Mouse (Mus musculus): ENCODE measurements around the gene Trpm3. TPM values are rescaled to one million over a fixed set of nuclear protein-coding genes. Genes with fewer than 3 reads are reported as not detected.

Trpm3 gene
- polyA plus RNA-seq (2012; rRNA removed), result 0.67 and 1.2 TPM in 2 replicates

- H3K27me3 ChIP-seq (ENCODE audit: control insufficient read depth, insufficient read depth, low read length), result no peaks in the 10 kb centered on the region
- no peaks in the 10 kb centered on the region for H3K36me3 ChIP-seq (ENCODE audit: control insufficient read depth, insufficient read depth, low read length)
- H3K4me1 ChIP-seq (ENCODE audit: control insufficient read depth, insufficient read depth, low read length), result no peaks in the 10 kb centered on the region
- no peak within 1 kb of the TSS for H3K4me3 ChIP-seq (ENCODE audit: control insufficient read depth, low read depth, low read length)
- TF ChIP-seq CTCF (IDR thresholded peaks at IDR 0.05; ENCODE audit: control insufficient read depth, insufficient read depth, insufficient replicate concordance, low read depth, low read length), result no peak
- no peak for TF ChIP-seq POLR2A (IDR thresholded peaks at IDR 0.05; ENCODE audit: control insufficient read depth, low read depth, low read length)
- no peak within 1 kb of the TSS for H3K27ac ChIP-seq (ENCODE audit: control insufficient read depth, insufficient read depth, low read depth, low read length)
These were observed at the start of gene Trpm3 for GRCm38 (mm10) chr19:22138590-22139421. Gene Trpm3, plus strand, starts transcription at chr19:22139046.

- Histone ChIP-seq H3K27me3 (ENCODE audit: control insufficient read depth, insufficient read depth, low read length) (no peaks in the 10 kb centered on the region), H3K36me3 (ENCODE audit: control insufficient read depth, insufficient read depth, low read length) (no peaks in the 10 kb centered on the region), H3K27ac (ENCODE audit: control insufficient read depth, insufficient read depth, low read depth, low read length) (no peak overlapping the region), H3K4me1 (ENCODE audit: control insufficient read depth, insufficient read depth, low read length) (peaks cover 2% of the 10 kb centered on the region), H3K4me3 (ENCODE audit: control insufficient read depth, low read depth, low read length) (no peak overlapping the region)
- no peak for TF ChIP-seq CTCF (IDR thresholded peaks at IDR 0.05; ENCODE audit: control insufficient read depth, insufficient read depth, insufficient replicate concordance, low read depth, low read length)
- no peak for TF ChIP-seq POLR2A (IDR thresholded peaks at IDR 0.05; ENCODE audit: control insufficient read depth, low read depth, low read length)
These were observed 38.3 kb upstream of the Trpm3 start for GRCm38 (mm10) chr19:22100582-22100981.

- no peaks in the 10 kb centered on the region for H3K36me3 ChIP-seq (ENCODE audit: control insufficient read depth, insufficient read depth, low read length)
- H3K27ac ChIP-seq (ENCODE audit: control insufficient read depth, insufficient read depth, low read depth, low read length), result no peak overlapping the region
- no peak for TF ChIP-seq CTCF (IDR thresholded peaks at IDR 0.05; ENCODE audit: control insufficient read depth, insufficient read depth, insufficient replicate concordance, low read depth, low read length)
- TF ChIP-seq POLR2A (IDR thresholded peaks at IDR 0.05; ENCODE audit: control insufficient read depth, low read depth, low read length), result no peak
- H3K4me1 ChIP-seq (ENCODE audit: control insufficient read depth, insufficient read depth, low read length), result peaks cover 2% of the 10 kb centered on the region
- no peaks in the 10 kb centered on the region for H3K27me3 ChIP-seq (ENCODE audit: control insufficient read depth, insufficient read depth, low read length)
- H3K4me3 ChIP-seq (ENCODE audit: control insufficient read depth, low read depth, low read length), result no peak overlapping the region
These were observed 35.0 kb upstream of the Trpm3 start for GRCm38 (mm10) chr19:22103865-22104264.

GRCm38 (mm10) chr19:22104848-22105484 lies 33.9 kb upstream of the Trpm3 start:
- Histone ChIP-seq H3K4me3 (ENCODE audit: control insufficient read depth, low read depth, low read length) (no peak overlapping the region), H3K36me3 (ENCODE audit: control insufficient read depth, insufficient read depth, low read length) (no peaks in the 10 kb centered on the region), H3K27ac (ENCODE audit: control insufficient read depth, insufficient read depth, low read depth, low read length) (no peak overlapping the region), H3K4me1 (ENCODE audit: control insufficient read depth, insufficient read depth, low read length) (peaks cover 2% of the 10 kb centered on the region), H3K27me3 (ENCODE audit: control insufficient read depth, insufficient read depth, low read length) (no peaks in the 10 kb centered on the region)
- TF ChIP-seq CTCF (IDR thresholded peaks at IDR 0.05; ENCODE audit: control insufficient read depth, insufficient read depth, insufficient replicate concordance, low read depth, low read length), result no peak
- no peak for TF ChIP-seq POLR2A (IDR thresholded peaks at IDR 0.05; ENCODE audit: control insufficient read depth, low read depth, low read length)

- TF ChIP-seq CTCF (IDR thresholded peaks at IDR 0.05; ENCODE audit: control insufficient read depth, insufficient read depth, insufficient replicate concordance, low read depth, low read length), result no peak
- TF ChIP-seq POLR2A (IDR thresholded peaks at IDR 0.05; ENCODE audit: control insufficient read depth, low read depth, low read length), result no peak
- Histone ChIP-seq H3K4me3 (ENCODE audit: control insufficient read depth, low read depth, low read length) (no peak overlapping the region), H3K27ac (ENCODE audit: control insufficient read depth, insufficient read depth, low read depth, low read length) (no peak overlapping the region), H3K4me1 (ENCODE audit: control insufficient read depth, insufficient read depth, low read length) (peaks cover 1% of the 10 kb centered on the region), H3K27me3 (ENCODE audit: control insufficient read depth, insufficient read depth, low read length) (no peaks in the 10 kb centered on the region), H3K36me3 (ENCODE audit: control insufficient read depth, insufficient read depth, low read length) (no peaks in the 10 kb centered on the region)
These were observed 33.2 kb upstream of the Trpm3 start for GRCm38 (mm10) chr19:22105648-22106047.

GRCm38 (mm10) chr19:22108893-22109463 lies 29.9 kb upstream of the Trpm3 start:
- no peaks in the 10 kb centered on the region for H3K4me1 ChIP-seq (ENCODE audit: control insufficient read depth, insufficient read depth, low read length)
- no peaks in the 10 kb centered on the region for H3K36me3 ChIP-seq (ENCODE audit: control insufficient read depth, insufficient read depth, low read length)
- H3K27me3 ChIP-seq (ENCODE audit: control insufficient read depth, insufficient read depth, low read length), result no peaks in the 10 kb centered on the region
- no peak overlapping the region for H3K27ac ChIP-seq (ENCODE audit: control insufficient read depth, insufficient read depth, low read depth, low read length)
- TF ChIP-seq POLR2A (IDR thresholded peaks at IDR 0.05; ENCODE audit: control insufficient read depth, low read depth, low read length) (no peak), CTCF (IDR thresholded peaks at IDR 0.05; ENCODE audit: control insufficient read depth, insufficient read depth, insufficient replicate concordance, low read depth, low read length) (no peak)
- H3K4me3 ChIP-seq (ENCODE audit: control insufficient read depth, low read depth, low read length), result no peak overlapping the region

- TF ChIP-seq POLR2A (IDR thresholded peaks at IDR 0.05; ENCODE audit: control insufficient read depth, low read depth, low read length), result no peak
- TF ChIP-seq CTCF (IDR thresholded peaks at IDR 0.05; ENCODE audit: control insufficient read depth, insufficient read depth, insufficient replicate concordance, low read depth, low read length), result no peak
- H3K27me3 ChIP-seq (ENCODE audit: control insufficient read depth, insufficient read depth, low read length), result no peaks in the 10 kb centered on the region
- no peaks in the 10 kb centered on the region for H3K36me3 ChIP-seq (ENCODE audit: control insufficient read depth, insufficient read depth, low read length)
- no peaks in the 10 kb centered on the region for H3K4me1 ChIP-seq (ENCODE audit: control insufficient read depth, insufficient read depth, low read length)
- no peak overlapping the region for H3K27ac ChIP-seq (ENCODE audit: control insufficient read depth, insufficient read depth, low read depth, low read length)
- H3K4me3 ChIP-seq (ENCODE audit: control insufficient read depth, low read depth, low read length), result no peak overlapping the region
These were observed 17.9 kb upstream of the Trpm3 start for GRCm38 (mm10) chr19:22120976-22121375.
